Mouse (Mus musculus) testis, adult 2 months (tissue): ENCODE measurements around the gene Ptprf. TPM values are rescaled to one million over a fixed set of nuclear protein-coding genes. Genes with fewer than 3 reads are reported as not detected.

Experiments used
- H3K27ac ChIP-seq: fragments of 200-500 bp; 2 replicates; pipeline ENCODE4 v1.5.1; 2012; ENCODE audit warnings: low read depth, low read length; ENCODE audit not compliant: control insufficient read depth, insufficient read depth
- H3K27me3 ChIP-seq: fragments of 200-500 bp; 2 replicates; pipeline ENCODE4 v1.6.1; 2012; ENCODE audit warnings: mild to moderate bottlenecking, low read length, moderate library complexity; ENCODE audit not compliant: control insufficient read depth, insufficient read depth
- H3K36me3 ChIP-seq: fragments of 200-500 bp; 2 replicates; pipeline ENCODE4 v1.6.1; 2012; ENCODE audit warnings: mild to moderate bottlenecking, low read length; ENCODE audit not compliant: control insufficient read depth, insufficient read depth
- H3K4me1 ChIP-seq: fragments of 200-500 bp; 2 replicates; pipeline ENCODE4 v1.6.1; 2012; ENCODE audit warnings: low read length; ENCODE audit not compliant: control insufficient read depth, insufficient read depth
- H3K4me3 ChIP-seq: fragments of 200-500 bp; 2 replicates; pipeline ENCODE4 v1.5.1; 2012; ENCODE audit warnings: low read depth, mild to moderate bottlenecking, low read length, moderate library complexity, mixed read lengths; ENCODE audit not compliant: control insufficient read depth
- CTCF ChIP-seq: fragments of 200-500 bp; IDR thresholded peaks from 2 replicates; pipeline ENCODE4 v1.5.1; 2012; ENCODE audit warnings: low read depth, mild to moderate bottlenecking, inconsistent platforms, low read length, moderate library complexity; ENCODE audit not compliant: control insufficient read depth, insufficient read depth, insufficient replicate concordance
- POLR2A ChIP-seq: fragments of 200-500 bp; IDR thresholded peaks from 2 replicates; pipeline ENCODE4 v1.6.1; 2012; ENCODE audit warnings: low read depth, mild to moderate bottlenecking, inconsistent platforms, low read length, moderate library complexity; ENCODE audit not compliant: control insufficient read depth
- polyA plus RNA-seq: library from polyadenylated mRNA; depleted of rRNA; stranded (reverse); fragments of >200 nt; gene quantifications from 2 replicates; pipeline ENCODE4 v1.2.3, GENCODE M21; 2012

Ptprf gene
- polyA plus RNA-seq, 1 experiment: 15.2 TPM

DNA sequence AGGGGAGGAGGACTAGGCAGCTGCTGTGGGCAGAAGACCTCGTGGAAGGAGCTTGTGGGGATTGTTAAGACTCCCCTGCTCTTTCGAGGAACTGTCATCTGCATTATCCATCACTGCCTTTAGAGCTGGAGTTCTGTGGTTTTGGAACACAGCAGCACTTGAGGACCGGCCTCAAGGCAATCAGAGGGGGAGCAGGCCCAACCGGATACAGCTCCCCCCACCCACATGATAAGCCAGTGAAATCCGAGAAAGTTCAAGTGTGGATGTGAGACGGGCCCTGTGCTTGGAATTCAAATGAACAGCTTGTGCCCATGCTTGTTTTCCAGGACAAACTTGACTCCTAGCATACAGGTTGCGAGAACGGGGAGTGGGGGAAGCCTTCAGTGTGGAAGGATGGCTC lies 24.1 kb upstream of the Ptprf start:
- H3K36me3 ChIP-seq: no peaks in the 10 kb centered on the region
- no peak overlapping the region for H3K4me3 ChIP-seq
- TF ChIP-seq POLR2A (no peak), CTCF (no peak)
- no peaks in the 10 kb centered on the region for H3K4me1 ChIP-seq
- no peak overlapping the region for H3K27ac ChIP-seq
- H3K27me3 ChIP-seq: no peaks in the 10 kb centered on the region

DNA sequence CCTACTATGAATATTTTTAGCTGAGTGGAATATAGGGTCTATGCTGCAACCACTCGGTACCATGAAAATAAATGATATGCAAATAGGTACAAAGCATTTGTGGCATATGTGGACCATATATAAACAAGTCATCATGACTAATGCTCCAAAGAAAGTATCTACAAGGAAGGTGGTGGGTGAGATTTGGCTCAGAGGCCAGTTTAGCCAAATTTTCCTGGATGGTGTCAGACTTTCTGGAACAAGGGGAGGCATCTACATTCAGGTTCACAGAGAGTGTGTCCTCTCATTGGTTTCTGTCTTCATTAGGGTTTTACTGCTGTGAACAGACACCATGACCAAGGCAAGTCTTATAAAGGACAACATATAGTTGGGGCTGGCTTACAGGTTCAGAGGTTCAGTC lies 19.3 kb upstream of the Ptprf start:
- Histone ChIP-seq H3K27me3 (no peaks in the 10 kb centered on the region), H3K4me1 (no peaks in the 10 kb centered on the region), H3K4me3 (no peak overlapping the region), H3K27ac (no peak overlapping the region), H3K36me3 (no peaks in the 10 kb centered on the region)
- TF ChIP-seq CTCF (no peak), POLR2A (no peak)

DNA sequence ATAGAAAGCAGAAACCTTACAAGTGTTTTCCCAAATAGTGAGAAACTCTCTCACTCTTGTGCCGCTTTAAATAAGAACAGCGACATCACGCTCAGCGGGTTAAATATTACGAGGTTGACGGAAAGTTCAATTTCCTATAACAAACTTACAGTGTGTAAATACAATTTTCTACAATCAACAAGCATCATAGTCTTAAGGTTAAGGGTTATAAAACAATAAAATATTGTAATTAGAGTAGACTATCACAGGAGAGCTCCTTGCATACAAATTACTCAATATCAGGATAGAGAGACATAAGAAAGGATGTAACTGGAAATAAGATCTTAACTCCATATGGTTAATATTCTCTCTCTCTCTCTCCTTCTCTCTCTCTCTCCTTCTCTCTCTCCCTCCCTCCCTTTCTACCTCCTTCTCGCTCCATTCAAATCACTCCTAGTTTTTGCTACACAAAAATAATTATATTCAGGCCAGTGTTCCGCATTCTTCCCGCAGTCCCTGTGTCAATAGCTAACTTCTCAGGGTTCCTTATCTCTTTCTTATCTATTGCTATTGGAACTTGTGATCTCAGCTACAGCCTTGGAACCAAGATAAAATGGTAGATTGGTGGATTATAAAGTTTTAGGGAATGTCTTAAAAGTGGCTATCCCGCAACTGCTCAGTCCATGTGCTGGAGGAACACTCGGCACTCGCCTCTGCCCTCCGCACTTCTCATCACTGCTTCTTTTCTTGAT lies 16.5 kb upstream of the Ptprf start:
- H3K27ac ChIP-seq: no peak overlapping the region
- TF ChIP-seq CTCF: no peak
- no peak for TF ChIP-seq POLR2A
- no peaks in the 10 kb centered on the region for H3K4me1 ChIP-seq
- no peaks in the 10 kb centered on the region for H3K36me3 ChIP-seq
- H3K4me3 ChIP-seq: no peak overlapping the region
- no peaks in the 10 kb centered on the region for H3K27me3 ChIP-seq

DNA sequence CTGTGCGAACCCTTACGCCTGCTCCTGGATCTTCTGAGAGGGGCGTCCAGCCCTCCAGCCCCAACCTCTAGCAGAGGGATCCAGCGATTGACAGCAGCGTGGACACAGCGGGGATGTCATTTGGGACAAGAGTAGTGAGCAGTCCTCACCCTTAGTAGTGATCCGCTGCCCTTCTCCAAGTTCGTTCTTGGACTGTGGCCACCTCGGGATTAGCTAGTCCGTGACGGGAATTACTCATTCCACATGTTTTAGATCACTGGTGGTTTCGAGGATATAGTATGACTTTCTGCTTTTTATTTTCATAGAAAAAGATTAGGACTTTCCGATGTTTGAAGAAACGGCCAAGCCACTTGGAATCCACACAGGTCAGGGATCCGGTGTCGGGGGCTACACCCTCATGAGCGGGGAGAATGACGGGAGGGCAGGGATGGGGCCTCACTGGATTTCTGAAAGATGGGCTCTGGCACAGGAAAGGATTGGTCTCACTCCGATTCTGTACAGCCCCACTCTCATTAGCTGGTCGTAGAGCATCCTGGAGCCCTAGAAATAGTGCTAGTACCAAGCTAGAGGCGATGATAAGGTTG lies 15.0 kb upstream of the Ptprf start:
- Histone ChIP-seq H3K4me1 (no peaks in the 10 kb centered on the region), H3K27ac (no peak overlapping the region), H3K4me3 (no peak overlapping the region), H3K36me3 (no peaks in the 10 kb centered on the region), H3K27me3 (no peaks in the 10 kb centered on the region)
- TF ChIP-seq CTCF: no peak
- no peak for TF ChIP-seq POLR2A

DNA sequence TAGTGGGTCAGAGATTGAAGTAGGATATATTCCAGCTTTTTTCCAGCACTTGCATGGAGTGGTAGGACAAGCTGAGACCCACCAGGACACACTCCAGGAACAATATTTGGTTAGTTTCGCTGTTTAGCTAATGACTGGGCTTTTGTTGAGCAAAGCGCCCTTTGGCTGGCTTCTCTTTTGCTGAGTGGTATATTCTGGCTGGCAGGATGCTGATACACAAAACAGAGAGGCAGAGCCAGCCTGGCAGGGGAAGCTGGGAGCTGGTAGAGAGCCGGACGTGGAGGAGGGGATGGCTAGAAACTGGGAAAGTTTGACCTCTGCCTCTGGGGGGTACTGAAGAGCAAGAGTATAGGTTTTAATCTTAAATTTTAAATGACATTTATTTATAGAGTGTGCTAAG lies 13.8 kb upstream of the Ptprf start:
- H3K36me3 ChIP-seq: no peaks in the 10 kb centered on the region
- no peak overlapping the region for H3K27ac ChIP-seq
- no peak overlapping the region for H3K4me3 ChIP-seq
- TF ChIP-seq CTCF: no peak
- TF ChIP-seq POLR2A: no peak
- no peaks in the 10 kb centered on the region for H3K4me1 ChIP-seq
- no peaks in the 10 kb centered on the region for H3K27me3 ChIP-seq

DNA sequence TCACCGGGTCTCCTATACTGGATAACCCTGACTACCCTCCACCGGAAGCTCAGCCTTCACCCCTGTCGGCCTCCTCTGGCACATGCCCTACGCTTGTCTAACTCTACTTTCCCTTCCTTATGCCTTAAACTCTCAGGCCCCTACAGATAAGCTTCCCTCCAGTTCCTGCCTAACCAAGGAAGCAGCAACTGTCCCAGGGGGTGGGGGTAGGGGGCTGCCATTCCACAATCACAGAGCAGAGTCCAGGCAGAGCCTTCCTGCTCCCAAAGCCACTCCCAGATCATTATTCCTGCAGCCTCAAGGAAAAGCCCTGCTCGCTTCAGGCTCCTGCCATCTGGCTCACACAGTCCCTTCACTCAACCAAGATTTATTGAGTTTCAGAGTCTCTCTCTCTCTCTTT lies 6.6 kb upstream of the Ptprf start:
- H3K4me1 ChIP-seq: no peaks in the 10 kb centered on the region
- no peaks in the 10 kb centered on the region for H3K27me3 ChIP-seq
- TF ChIP-seq CTCF (no peak), POLR2A (no peak)
- H3K27ac ChIP-seq: no peak overlapping the region
- no peak overlapping the region for H3K4me3 ChIP-seq
- H3K36me3 ChIP-seq: no peaks in the 10 kb centered on the region

DNA sequence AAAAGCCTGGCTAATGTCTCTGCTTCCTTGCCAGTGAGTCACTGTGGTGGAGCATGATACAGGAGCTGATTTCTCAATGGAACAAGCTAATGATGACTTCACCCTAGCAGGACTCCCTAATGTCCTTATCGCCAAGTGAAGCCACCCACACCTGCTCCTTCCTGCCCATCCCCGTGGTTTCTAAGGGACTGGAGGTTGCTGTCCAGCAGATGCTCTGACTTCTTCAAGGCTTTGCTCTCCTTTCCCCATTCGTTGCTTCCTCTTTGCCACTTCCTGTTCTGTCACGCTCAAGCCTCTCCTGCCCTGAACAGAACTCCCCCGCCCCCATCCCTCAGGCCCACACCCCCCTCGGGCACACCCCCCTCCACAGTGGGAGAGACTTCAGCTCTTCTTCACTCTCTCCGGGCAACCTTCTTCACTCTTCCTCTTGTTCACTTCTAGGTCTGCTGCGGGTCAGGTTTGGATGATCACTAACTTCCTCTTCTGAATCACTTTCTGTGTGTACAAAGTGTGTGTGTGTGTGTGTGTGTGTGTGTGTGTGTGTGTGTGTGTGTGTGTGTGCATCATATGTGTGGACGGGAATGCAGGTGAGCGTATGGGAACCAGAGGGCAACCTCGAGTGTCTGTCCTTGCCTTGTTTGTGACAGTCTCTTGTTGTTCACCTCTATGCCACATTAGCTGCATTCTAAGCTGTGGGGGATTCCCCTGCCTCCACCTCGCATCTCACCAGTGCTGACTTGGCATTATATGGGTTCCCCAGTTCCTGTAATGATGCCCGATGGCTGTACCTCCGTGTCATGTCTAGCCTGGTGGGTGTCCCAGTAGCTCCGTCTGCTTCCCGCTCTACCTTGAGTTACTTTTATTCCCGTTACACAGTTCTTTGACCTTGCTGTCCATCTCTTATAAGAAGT lies 4.7 kb upstream of the Ptprf start:
- no peak for TF ChIP-seq POLR2A
- Histone ChIP-seq H3K27ac (no peak overlapping the region), H3K27me3 (no peaks in the 10 kb centered on the region), H3K36me3 (no peaks in the 10 kb centered on the region), H3K4me3 (no peak overlapping the region), H3K4me1 (peaks cover 3% of the 10 kb centered on the region; the same call in 1 of the 2 replicates)
